Mouse (Mus musculus) embryonic facial prominence, embryonic 14.5 days (tissue): ENCODE data around the gene Spib. TPM values are rescaled to one million over a fixed set of nuclear protein-coding genes. Genes with fewer than 3 reads are reported as not detected.

Experiments used
- ATAC-seq: fragments of 200-750 bp; cut with Nextera tagmentation; 2 replicates; pipeline ENCODE4 v1.8.0; 2017; ENCODE audit warnings: low read depth, moderate number of reproducible peaks, moderate TSS enrichment
- DNase-seq: peaks from one replicate; pipeline ENCODE4 v3.0.0-alpha.2; 2015; ENCODE audit warnings: low spot score
- H3K27ac ChIP-seq: fragments of 300-500 bp; sonication (generic); replicated peaks from 2 replicates; pipeline ENCODE4 v1.5.1; 2014; ENCODE audit warnings: low read depth, mild to moderate bottlenecking, low read length, moderate library complexity
- H3K27me3 ChIP-seq: fragments of 300-500 bp; sonication (generic); replicated peaks from 2 replicates; pipeline ENCODE4 v1.6.1; 2014; ENCODE audit warnings: low read length; ENCODE audit not compliant: control insufficient read depth, insufficient read depth
- H3K36me3 ChIP-seq: fragments of 300-500 bp; sonication (generic); 2 replicates; pipeline ENCODE4 v1.6.1; 2014; ENCODE audit warnings: low read length, mixed read lengths; ENCODE audit not compliant: control insufficient read depth, insufficient read depth
- H3K4me1 ChIP-seq: fragments of 300-500 bp; sonication (generic); 2 replicates; pipeline ENCODE4 v1.6.1; 2014; ENCODE audit warnings: antibody characterized with exemption, low read length; ENCODE audit not compliant: control insufficient read depth, insufficient read depth
- H3K4me2 ChIP-seq: fragments of 300-500 bp; sonication (generic); 2 replicates; pipeline ENCODE4 v1.6.1; 2014; ENCODE audit warnings: low read depth, mild to moderate bottlenecking, low read length, moderate library complexity, mixed read lengths
- H3K4me3 ChIP-seq: fragments of 300-500 bp; sonication (generic); 2 replicates; pipeline ENCODE4 v1.5.1; 2014; ENCODE audit warnings: low read depth, mild to moderate bottlenecking, low read length
- H3K9ac ChIP-seq: fragments of 300-500 bp; sonication (generic); 2 replicates; pipeline ENCODE4 v1.6.1; 2014; ENCODE audit warnings: low read depth, mild to moderate bottlenecking, low read length, moderate library complexity, mixed read lengths
- H3K9me3 ChIP-seq: fragments of 300-500 bp; sonication (generic); 2 replicates; pipeline ENCODE4 v1.6.1; 2016; ENCODE audit warnings: low read length; ENCODE audit not compliant: control insufficient read depth
- WGBS: fragments of 180-500 bp; shearing (Covaris S2); extraction: QIAGEN DNeasy Blood & Tissue Kit; methylation state at CpG from one replicate; pipeline ENCODE4 v1.1.7; 2014; 5-methylcytosine and 5-hydroxymethylcytosine counted together
- microRNA-seq: library from miRNA; unstranded; fragments of <30 nt; microRNA quantifications from one replicate; pipeline ENCODE4, GENCODE M21; 2016; ENCODE audit warnings: borderline number of aligned reads
- polyA plus RNA-seq: library from polyadenylated mRNA; unstranded; fragments of >200 nt; fragmentation: Nextera tagmentation; extraction: Ambion mirVana; gene quantifications from 2 replicates; pipeline ENCODE4 v1.2.1, GENCODE M21; 2014

The Spib gene
- polyA plus RNA-seq, 1 experiment from 2014 or later: 0.26 TPM

DNA sequence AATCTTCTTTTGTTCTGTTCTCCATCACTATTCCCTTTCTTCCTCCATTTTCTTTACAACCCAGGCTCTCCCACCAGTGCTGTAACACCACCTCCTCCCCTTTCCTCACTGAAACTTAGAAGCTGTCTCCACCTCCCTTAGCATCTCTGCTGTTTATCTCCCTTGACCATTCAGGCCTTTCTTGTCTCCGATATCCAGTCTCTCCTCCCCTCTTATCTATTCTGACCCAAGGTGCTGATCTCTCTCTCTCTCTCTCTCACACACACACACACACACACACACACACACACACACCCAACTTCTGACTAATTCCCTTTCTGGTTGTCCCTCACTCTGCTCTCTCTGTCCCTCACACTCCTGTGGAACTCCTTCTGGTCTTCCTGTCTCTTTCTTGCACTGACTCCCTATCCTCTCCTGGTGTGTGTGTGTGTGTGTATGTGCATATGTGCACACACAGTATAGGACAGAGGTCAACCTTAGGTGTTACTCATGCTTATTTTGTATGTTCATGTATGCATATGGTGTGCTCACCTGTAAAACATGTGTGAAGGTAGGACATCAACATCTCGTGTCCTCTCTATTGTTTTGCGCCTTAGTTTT is 48.9 kb downstream of the Spib start:
- Histone ChIP-seq H3K9ac (no peak overlapping the region), H3K4me3 (no peak overlapping the region), H3K4me1 (no peaks in the 10 kb centered on the region), H3K36me3 (no peaks in the 10 kb centered on the region), H3K27ac (no peak overlapping the region), H3K4me2 (no peak overlapping the region), H3K27me3 (peaks cover 24% of the 10 kb centered on the region), H3K9me3 (no peaks in the 10 kb centered on the region)
- 74% methylated on average over 3 of the region's 3 CpGs for WGBS
- DNase-seq (no peak), ATAC-seq (no peak)

Small RNA genes lying within 50 kb of the gene (microRNA-seq; reads per million reads assigned to microRNA genes)
- not detected for gene Mir7053

Other genes with a start within 250 kb of the Spib start
- gene Clec11a, start 225.2 kb downstream of the Spib start, polyA plus RNA-seq: 27.3 and 34.6 TPM in 2 replicates
- 3.6 and 3.7 TPM in 2 replicates for gene Shank1, start 221.8 kb downstream of the Spib start, polyA plus RNA-seq
- 2.4 and 2.6 TPM in 2 replicates for gene Syt3, start 148.0 kb downstream of the Spib start, polyA plus RNA-seq
- gene 1700008O03Rik, start 146.3 kb downstream of the Spib start, polyA plus RNA-seq: 0.33 and 0.80 TPM in 2 replicates
- 1.8 and 2.1 TPM in 2 replicates for gene Lrrc4b, start 103.1 kb downstream of the Spib start, polyA plus RNA-seq
- 0.43 and 0.47 TPM in 2 replicates for gene Aspdh, start 66.7 kb downstream of the Spib start, polyA plus RNA-seq
- gene Josd2, start 64.1 kb downstream of the Spib start, polyA plus RNA-seq: 91.2 and 92.8 TPM in 2 replicates
- 140 and 145 TPM in 2 replicates for gene Emc10, start 35.5 kb downstream of the Spib start, polyA plus RNA-seq
- gene Fam71e1, start 35.5 kb downstream of the Spib start, polyA plus RNA-seq: 5.4 and 10.7 TPM in 2 replicates
- 0.38 and 0.57 TPM in 2 replicates for gene Mybpc2, start 7.4 kb downstream of the Spib start, polyA plus RNA-seq
- gene Pold1, start 16.8 kb upstream of the Spib start, polyA plus RNA-seq: 57.9 and 64.1 TPM in 2 replicates
- gene Nr1h2, start 21.9 kb upstream of the Spib start, polyA plus RNA-seq: 60.8 and 64.5 TPM in 2 replicates
- 1.7 and 2.8 TPM in 2 replicates for gene Napsa, start 40.3 kb upstream of the Spib start, polyA plus RNA-seq
- gene Kcnc3, start 58.6 kb upstream of the Spib start, polyA plus RNA-seq: 0.49 and 0.67 TPM in 2 replicates
- gene Myh14, start 138.8 kb upstream of the Spib start, polyA plus RNA-seq: 13.6 and 13.8 TPM in 2 replicates
- gene Izumo2, start 176.7 kb upstream of the Spib start, polyA plus RNA-seq: not detected in 2 replicates
- gene Vrk3, start 216.3 kb upstream of the Spib start, polyA plus RNA-seq: 24.8 and 29.3 TPM in 2 replicates
- gene Zfp473, start 219.0 kb upstream of the Spib start, polyA plus RNA-seq: 1.1 and 1.7 TPM in 2 replicates